Mouse (Mus musculus): ENCODE data around the gene Bcar3. TPM values are rescaled to one million over a fixed set of nuclear protein-coding genes. Genes with fewer than 3 reads are reported as not detected.

Bcar3 gene
- polyA plus RNA-seq, 1 experiment, result 8.2 TPM

GRCm38 (mm10) chr3:122551174-122551573, 257.2 kb downstream of the Bcar3 start:
- no peaks in the 10 kb centered on the region for H3K4me1 ChIP-seq (replicated peaks; ENCODE audit: control insufficient read depth, insufficient read depth, low read length)
- no peaks in the 10 kb centered on the region for H3K27me3 ChIP-seq (ENCODE audit: control insufficient read depth, insufficient read depth, low read length)
- no peak overlapping the region for H3K4me3 ChIP-seq (ENCODE audit: control insufficient read depth, insufficient read depth, low read length)
- DNase-seq, result no peak
- TF ChIP-seq POLR2A (IDR thresholded peaks at IDR 0.05; ENCODE audit: control insufficient read depth, extremely low read depth, insufficient read depth, low read length, poor library complexity) (no peak), CTCF (IDR thresholded peaks at IDR 0.05; ENCODE audit: borderline replicate concordance, control insufficient read depth, extremely low read depth, insufficient read depth, low read length, poor library complexity) (no peak)
- no peak overlapping the region for H3K27ac ChIP-seq (ENCODE audit: control insufficient read depth, insufficient read depth, low read length)
- 96% methylated on average over 3 of the region's 3 CpGs for WGBS
- no peaks in the 10 kb centered on the region for H3K36me3 ChIP-seq (ENCODE audit: control insufficient read depth, insufficient read depth, low read length)

- Histone ChIP-seq H3K4me1 (replicated peaks; ENCODE audit: control insufficient read depth, insufficient read depth, low read length) (no peaks in the 10 kb centered on the region), H3K27me3 (ENCODE audit: control insufficient read depth, insufficient read depth, low read length) (no peaks in the 10 kb centered on the region), H3K27ac (ENCODE audit: control insufficient read depth, insufficient read depth, low read length) (no peak overlapping the region), H3K36me3 (ENCODE audit: control insufficient read depth, insufficient read depth, low read length) (no peaks in the 10 kb centered on the region), H3K4me3 (ENCODE audit: control insufficient read depth, insufficient read depth, low read length) (no peak overlapping the region)
- WGBS, result 87% methylated on average over 2 of the region's 2 CpGs
- DNase-seq, result no peak
- TF ChIP-seq POLR2A (IDR thresholded peaks at IDR 0.05; ENCODE audit: control insufficient read depth, extremely low read depth, insufficient read depth, low read length, poor library complexity) (no peak), CTCF (IDR thresholded peaks at IDR 0.05; ENCODE audit: borderline replicate concordance, control insufficient read depth, extremely low read depth, insufficient read depth, low read length, poor library complexity) (no peak)
Observed at GRCm38 (mm10) chr3:122557766-122558165, 263.8 kb downstream of the Bcar3 start.

DNA sequence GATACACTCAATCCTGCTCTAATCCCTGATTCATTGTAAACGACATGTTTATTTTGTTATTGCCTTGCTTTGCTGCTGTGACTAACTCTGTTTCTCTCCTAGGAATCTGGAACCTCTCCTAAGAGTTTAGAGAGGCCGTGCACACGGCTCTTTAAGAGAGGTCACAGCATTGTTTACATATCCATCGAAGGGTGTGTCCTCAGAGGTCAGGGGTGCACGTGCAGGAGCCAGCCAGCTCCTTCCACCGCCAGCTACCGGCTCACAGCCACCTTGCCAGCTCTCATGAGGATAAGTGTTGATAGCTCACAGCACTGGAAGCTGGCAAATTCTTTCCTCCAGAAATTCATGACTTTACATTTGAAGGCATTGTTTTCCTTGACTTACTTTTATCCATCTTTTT, 271.3 kb downstream of the Bcar3 start:
- Histone ChIP-seq H3K36me3 (ENCODE audit: control insufficient read depth, insufficient read depth, low read length) (no peaks in the 10 kb centered on the region), H3K4me1 (replicated peaks; ENCODE audit: control insufficient read depth, insufficient read depth, low read length) (no peaks in the 10 kb centered on the region), H3K27me3 (ENCODE audit: control insufficient read depth, insufficient read depth, low read length) (no peaks in the 10 kb centered on the region), H3K4me3 (ENCODE audit: control insufficient read depth, insufficient read depth, low read length) (no peak overlapping the region), H3K27ac (ENCODE audit: control insufficient read depth, insufficient read depth, low read length) (no peak overlapping the region; the same call in 1 of the 2 replicates)
- TF ChIP-seq POLR2A (IDR thresholded peaks at IDR 0.05; ENCODE audit: control insufficient read depth, extremely low read depth, insufficient read depth, low read length, poor library complexity), result no peak
- TF ChIP-seq CTCF (IDR thresholded peaks at IDR 0.05; ENCODE audit: borderline replicate concordance, control insufficient read depth, extremely low read depth, insufficient read depth, low read length, poor library complexity), result no peak
- 94% methylated on average over 7 of the region's 7 CpGs for WGBS
- DNase-seq, result no peak

GRCm38 (mm10) chr3:122566112-122566511, 272.2 kb downstream of the Bcar3 start:
- DNase-seq, result no peak
- no peaks in the 10 kb centered on the region for H3K4me1 ChIP-seq (replicated peaks; ENCODE audit: control insufficient read depth, insufficient read depth, low read length)
- TF ChIP-seq CTCF (IDR thresholded peaks at IDR 0.05; ENCODE audit: borderline replicate concordance, control insufficient read depth, extremely low read depth, insufficient read depth, low read length, poor library complexity) (no peak), POLR2A (IDR thresholded peaks at IDR 0.05; ENCODE audit: control insufficient read depth, extremely low read depth, insufficient read depth, low read length, poor library complexity) (no peak)
- H3K27me3 ChIP-seq (ENCODE audit: control insufficient read depth, insufficient read depth, low read length), result no peaks in the 10 kb centered on the region
- no peak overlapping the region for H3K4me3 ChIP-seq (ENCODE audit: control insufficient read depth, insufficient read depth, low read length)
- WGBS, result 75% methylated on average over 3 of the region's 3 CpGs
- no peak overlapping the region for H3K27ac ChIP-seq (ENCODE audit: control insufficient read depth, insufficient read depth, low read length)
- H3K36me3 ChIP-seq (ENCODE audit: control insufficient read depth, insufficient read depth, low read length), result no peaks in the 10 kb centered on the region

DNA sequence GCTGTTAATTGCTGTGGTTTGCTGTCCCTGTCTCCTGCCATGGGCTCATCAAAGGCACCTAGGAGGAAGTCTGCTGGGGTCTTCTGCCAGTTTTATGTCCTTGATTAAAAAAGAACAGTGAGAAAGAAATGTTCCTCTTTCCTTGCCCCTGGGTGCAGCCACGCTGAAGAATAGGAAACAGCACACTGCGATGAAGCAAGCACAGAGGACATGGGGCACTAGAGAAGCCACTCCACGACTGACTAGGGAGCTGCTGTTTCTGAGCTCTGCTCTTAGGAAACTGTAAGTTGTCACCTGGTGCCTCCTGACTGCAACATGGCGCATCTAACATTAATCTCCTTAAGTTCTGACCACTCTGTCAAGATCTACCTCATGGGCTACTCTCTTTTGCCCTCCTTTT, 272.6 kb downstream of the Bcar3 start:
- no peak for TF ChIP-seq CTCF (IDR thresholded peaks at IDR 0.05; ENCODE audit: borderline replicate concordance, control insufficient read depth, extremely low read depth, insufficient read depth, low read length, poor library complexity)
- TF ChIP-seq POLR2A (IDR thresholded peaks at IDR 0.05; ENCODE audit: control insufficient read depth, extremely low read depth, insufficient read depth, low read length, poor library complexity), result no peak
- H3K27ac ChIP-seq (ENCODE audit: control insufficient read depth, insufficient read depth, low read length), result peak overlapping the region; percentile 40; the same call in 1 of the 2 replicates
- no peaks in the 10 kb centered on the region for H3K27me3 ChIP-seq (ENCODE audit: control insufficient read depth, insufficient read depth, low read length)
- no peaks in the 10 kb centered on the region for H3K36me3 ChIP-seq (ENCODE audit: control insufficient read depth, insufficient read depth, low read length)
- DNase-seq, result no peak
- H3K4me1 ChIP-seq (replicated peaks; ENCODE audit: control insufficient read depth, insufficient read depth, low read length), result no peaks in the 10 kb centered on the region
- WGBS, result 17% methylated on average over 4 of the region's 4 CpGs
- no peak overlapping the region for H3K4me3 ChIP-seq (ENCODE audit: control insufficient read depth, insufficient read depth, low read length)

GRCm38 (mm10) chr3:122573426-122574286, 279.7 kb downstream of the Bcar3 start:
- DNase-seq, result no peak
- Histone ChIP-seq H3K4me3 (ENCODE audit: control insufficient read depth, insufficient read depth, low read length) (no peak overlapping the region), H3K27me3 (ENCODE audit: control insufficient read depth, insufficient read depth, low read length) (no peaks in the 10 kb centered on the region), H3K27ac (ENCODE audit: control insufficient read depth, insufficient read depth, low read length) (no peak overlapping the region), H3K4me1 (replicated peaks; ENCODE audit: control insufficient read depth, insufficient read depth, low read length) (no peaks in the 10 kb centered on the region), H3K36me3 (ENCODE audit: control insufficient read depth, insufficient read depth, low read length) (no peaks in the 10 kb centered on the region)
- no peak for TF ChIP-seq CTCF (IDR thresholded peaks at IDR 0.05; ENCODE audit: borderline replicate concordance, control insufficient read depth, extremely low read depth, insufficient read depth, low read length, poor library complexity)
- no peak for TF ChIP-seq POLR2A (IDR thresholded peaks at IDR 0.05; ENCODE audit: control insufficient read depth, extremely low read depth, insufficient read depth, low read length, poor library complexity)
- WGBS, result 95% methylated on average over 5 of the region's 5 CpGs
